Mouse (Mus musculus): ENCODE measurements around the gene Olfr1324. TPM values are rescaled to one million over a fixed set of nuclear protein-coding genes. Genes with fewer than 3 reads are reported as not detected.
"Not testable (repeated sequence)": the region's sequence is repeated elsewhere in the genome, so short reads cannot be mapped to it uniquely, and the experiment has no call there.

The Olfr1324 gene
- polyA plus RNA-seq, 1 experiment from 2014 or later, result not detected

GRCm38 (mm10) chrX:50390616-50391015 is 37.7 kb downstream of the Olfr1324 start:
- not testable (repeated sequence) for H3K9me3 ChIP-seq (ENCODE audit: control insufficient read depth, low read length); H3K4me2 ChIP-seq (ENCODE audit: low read length); ATAC-seq (ENCODE audit: low FRiP score, low TSS enrichment); H3K4me1 ChIP-seq (ENCODE audit: control insufficient read depth, insufficient read depth, low read length); H3K4me3 ChIP-seq (replicated peaks; ENCODE audit: low read depth, low read length); H3K9ac ChIP-seq (replicated peaks; ENCODE audit: low read length); H3K36me3 ChIP-seq (ENCODE audit: control insufficient read depth, insufficient read depth, low read length); H3K27ac ChIP-seq (replicated peaks; ENCODE audit: low read depth, low read length); DNase-seq; H3K27me3 ChIP-seq (ENCODE audit: control insufficient read depth, insufficient read depth, low read length)
- 70% methylated on average over 4 of the region's 4 CpGs for WGBS

- DNase-seq (no peak), ATAC-seq (ENCODE audit: low FRiP score, low TSS enrichment) (no peak)
- no peak overlapping the region for H3K4me3 ChIP-seq (replicated peaks; ENCODE audit: low read depth, low read length)
- WGBS, result 93% methylated on average over 1 of the region's 1 CpGs
- H3K27ac ChIP-seq (replicated peaks; ENCODE audit: low read depth, low read length), result no peak overlapping the region
- H3K36me3 ChIP-seq (ENCODE audit: control insufficient read depth, insufficient read depth, low read length), result no peaks in the 10 kb centered on the region
- no peaks in the 10 kb centered on the region for H3K4me1 ChIP-seq (ENCODE audit: control insufficient read depth, insufficient read depth, low read length)
- H3K9ac ChIP-seq (replicated peaks; ENCODE audit: low read length), result no peak overlapping the region
- H3K27me3 ChIP-seq (ENCODE audit: control insufficient read depth, insufficient read depth, low read length), result no peaks in the 10 kb centered on the region
- no peak overlapping the region for H3K4me2 ChIP-seq (ENCODE audit: low read length)
- no peaks in the 10 kb centered on the region; the same call in 1 of the 2 replicates for H3K9me3 ChIP-seq (ENCODE audit: control insufficient read depth, low read length)
These were observed 53.3 kb downstream of the Olfr1324 start for GRCm38 (mm10) chrX:50374978-50375377.
